Mouse (Mus musculus) liver, embryonic 15.5 days (tissue): Measurements from ENCODE around the gene Rassf3. TPM values are rescaled to one million over a fixed set of nuclear protein-coding genes. Genes with fewer than 3 reads are reported as not detected.

Experiments
- ATAC-seq: fragments of 200-750 bp; cut with Nextera tagmentation; 2 replicates; pipeline ENCODE4 v1.8.0; 2017; ENCODE audit warnings: moderate number of reproducible peaks, mild to moderate bottlenecking, moderate library complexity; ENCODE audit not compliant: insufficient read depth
- H3K27ac ChIP-seq: fragments of 300-500 bp; sonication (generic); replicated peaks from 2 replicates; pipeline ENCODE4 v1.5.1; 2015; ENCODE audit warnings: mild to moderate bottlenecking, inconsistent platforms
- H3K27me3 ChIP-seq: fragments of 300-500 bp; sonication (generic); 2 replicates; pipeline ENCODE4 v1.6.1; 2015; ENCODE audit warnings: mild to moderate bottlenecking, inconsistent platforms
- H3K36me3 ChIP-seq: fragments of 300-500 bp; sonication (generic); replicated peaks from 2 replicates; pipeline ENCODE4 v1.6.1; 2015; ENCODE audit warnings: moderate library complexity, mild to moderate bottlenecking, inconsistent platforms
- H3K4me1 ChIP-seq: fragments of 300-500 bp; sonication (generic); replicated peaks from 2 replicates; pipeline ENCODE4 v1.6.1; 2015; ENCODE audit warnings: inconsistent platforms
- H3K4me2 ChIP-seq: fragments of 300-500 bp; sonication (generic); 2 replicates; pipeline ENCODE4 v1.6.1; 2015; ENCODE audit warnings: moderate library complexity, mild to moderate bottlenecking, inconsistent platforms
- H3K4me3 ChIP-seq: fragments of 300-500 bp; sonication (generic); replicated peaks from 2 replicates; pipeline ENCODE4 v1.5.1; 2015; ENCODE audit warnings: mild to moderate bottlenecking, inconsistent platforms
- H3K9ac ChIP-seq: fragments of 300-500 bp; sonication (generic); 2 replicates; pipeline ENCODE4 v1.6.1; 2015; ENCODE audit warnings: moderate library complexity, mild to moderate bottlenecking, inconsistent platforms
- H3K9me3 ChIP-seq: fragments of 300-500 bp; sonication (generic); replicated peaks from 2 replicates; pipeline ENCODE4 v1.6.1; 2016; ENCODE audit warnings: inconsistent platforms
- WGBS: fragments of 180-500 bp; shearing (Covaris S2); methylation state at CpG from one replicate; pipeline ENCODE4 v1.1.7; 2015; ENCODE audit warnings: mixed read lengths; ENCODE audit not compliant: insufficient replicate concordance; 5-methylcytosine and 5-hydroxymethylcytosine counted together
- polyA plus RNA-seq: library from polyadenylated mRNA; unstranded; fragments of >200 nt; fragmentation: Nextera tagmentation; extraction: Ambion mirVana; gene quantifications from 2 replicates; pipeline ENCODE4 v1.2.1, GENCODE M21; 2015

Gene Rassf3
- polyA plus RNA-seq, 1 experiment from 2014 or later, result 11.3 TPM

GRCm38 (mm10) chr10:121489941-121490340 lies 13.8 kb upstream of the Rassf3 start:
- WGBS, result 80% methylated on average over 6 of the region's 6 CpGs
- H3K27ac ChIP-seq, result peak overlapping the region; percentile 38
- H3K4me2 ChIP-seq, result 0 out of 2 replicates have a peak overlapping the region, but pooled peaks have one; percentile 1
- H3K4me1 ChIP-seq, result peaks cover 58% of the 10 kb centered on the region
- H3K36me3 ChIP-seq, result no peaks in the 10 kb centered on the region
- no peak for ATAC-seq
- H3K4me3 ChIP-seq, result no peak overlapping the region
- no peaks in the 10 kb centered on the region for H3K9me3 ChIP-seq
- H3K27me3 ChIP-seq, result no peaks in the 10 kb centered on the region
- no peak overlapping the region for H3K9ac ChIP-seq

- H3K9me3 ChIP-seq, result no peaks in the 10 kb centered on the region
- peak overlapping the region; percentile 36 for H3K4me2 ChIP-seq
- peaks cover 52% of the 10 kb centered on the region for H3K4me1 ChIP-seq
- no peak overlapping the region for H3K9ac ChIP-seq
- H3K36me3 ChIP-seq, result no peaks in the 10 kb centered on the region
- WGBS, result 66% methylated on average over 14 of the region's 14 CpGs
- ATAC-seq, result peak; percentile 64
- no peaks in the 10 kb centered on the region for H3K27me3 ChIP-seq
- H3K27ac ChIP-seq, result peak overlapping the region; percentile 79
- H3K4me3 ChIP-seq, result 0 out of 2 replicates have a peak overlapping the region, but pooled peaks have one; percentile 14
Measured at GRCm38 (mm10) chr10:121488623-121489299, 12.6 kb upstream of the Rassf3 start.

- Histone ChIP-seq H3K27me3 (no peaks in the 10 kb centered on the region), H3K4me3 (no peak overlapping the region), H3K27ac (peak overlapping the region; percentile 79), H3K36me3 (no peaks in the 10 kb centered on the region), H3K4me1 (peaks cover 42% of the 10 kb centered on the region), H3K9me3 (no peaks in the 10 kb centered on the region), H3K4me2 (no peak overlapping the region), H3K9ac (no peak overlapping the region)
- ATAC-seq, result no peak
- 59% methylated on average over 4 of the region's 4 CpGs for WGBS
Measured at GRCm38 (mm10) chr10:121487716-121488115, 11.6 kb upstream of the Rassf3 start.

- H3K27me3 ChIP-seq, result no peaks in the 10 kb centered on the region
- WGBS, result 68% methylated on average over 9 of the region's 9 CpGs
- no peaks in the 10 kb centered on the region for H3K9me3 ChIP-seq
- no peak overlapping the region for H3K4me3 ChIP-seq
- no peak overlapping the region for H3K9ac ChIP-seq
- ATAC-seq, result peak; percentile 66
- H3K4me1 ChIP-seq, result peaks cover 33% of the 10 kb centered on the region
- no peaks in the 10 kb centered on the region for H3K36me3 ChIP-seq
- peak overlapping the region; percentile 78 for H3K27ac ChIP-seq
- H3K4me2 ChIP-seq, result no peak overlapping the region
Measured at GRCm38 (mm10) chr10:121486350-121486749, 10.2 kb upstream of the Rassf3 start.

GRCm38 (mm10) chr10:121483364-121483763 lies 7.2 kb upstream of the Rassf3 start:
- 37% methylated on average over 1 of the region's 1 CpGs for WGBS
- Histone ChIP-seq H3K27me3 (no peaks in the 10 kb centered on the region), H3K9me3 (no peaks in the 10 kb centered on the region), H3K27ac (no peak overlapping the region), H3K4me1 (peaks cover 25% of the 10 kb centered on the region), H3K36me3 (no peaks in the 10 kb centered on the region), H3K4me2 (no peak overlapping the region), H3K4me3 (no peak overlapping the region), H3K9ac (no peak overlapping the region)
- ATAC-seq, result no peak

GRCm38 (mm10) chr10:121481141-121481540 lies 5.0 kb upstream of the Rassf3 start:
- no peaks in the 10 kb centered on the region for H3K9me3 ChIP-seq
- no peaks in the 10 kb centered on the region for H3K27me3 ChIP-seq
- no peaks in the 10 kb centered on the region for H3K36me3 ChIP-seq
- H3K4me1 ChIP-seq, result peaks cover 21% of the 10 kb centered on the region
- H3K4me3 ChIP-seq, result no peak overlapping the region
- 83% methylated on average over 10 of the region's 10 CpGs for WGBS
- no peak overlapping the region for H3K9ac ChIP-seq
- no peak for ATAC-seq
- no peak overlapping the region for H3K4me2 ChIP-seq
- no peak overlapping the region for H3K27ac ChIP-seq

- Histone ChIP-seq H3K9me3 (no peaks in the 10 kb centered on the region), H3K4me2 (no peak overlapping the region), H3K27me3 (peaks cover 10% of the 10 kb centered on the region), H3K27ac (no peak overlapping the region), H3K4me1 (peaks cover 31% of the 10 kb centered on the region), H3K4me3 (no peak overlapping the region), H3K9ac (no peak overlapping the region), H3K36me3 (no peaks in the 10 kb centered on the region)
- 50% methylated on average over 1 of the region's 1 CpGs for WGBS
- ATAC-seq, result no peak
Measured at GRCm38 (mm10) chr10:121479987-121480386, 3.8 kb upstream of the Rassf3 start.

- peaks cover 19% of the 10 kb centered on the region for H3K27me3 ChIP-seq
- H3K4me2 ChIP-seq, result peak overlapping the region; percentile 96
- H3K9me3 ChIP-seq, result no peaks in the 10 kb centered on the region
- H3K9ac ChIP-seq, result peak overlapping the region; percentile 53; the same call in 1 of the 2 replicates
- H3K4me1 ChIP-seq, result peaks cover 51% of the 10 kb centered on the region
- WGBS, result 16% methylated on average over 10 of the region's 10 CpGs
- ATAC-seq, result no peak
- H3K4me3 ChIP-seq, result peak overlapping the region; percentile 68; the same call in 1 of the 2 replicates
- peak overlapping the region; percentile 90 for H3K27ac ChIP-seq
- H3K36me3 ChIP-seq, result no peaks in the 10 kb centered on the region
Measured at GRCm38 (mm10) chr10:121477433-121477832, 1.3 kb upstream of the Rassf3 start.

- peak overlapping the region; percentile 96 for H3K4me2 ChIP-seq
- H3K27ac ChIP-seq, result peak overlapping the region; percentile 90
- no peak for ATAC-seq
- peak overlapping the region; percentile 68 for H3K4me3 ChIP-seq
- 6% methylated on average over 8 of the region's 8 CpGs for WGBS
- H3K4me1 ChIP-seq, result peaks cover 56% of the 10 kb centered on the region
- H3K9ac ChIP-seq, result peak overlapping the region; percentile 53; the same call in 1 of the 2 replicates
- no peaks in the 10 kb centered on the region for H3K9me3 ChIP-seq
- peaks cover 19% of the 10 kb centered on the region for H3K27me3 ChIP-seq
- H3K36me3 ChIP-seq, result no peaks in the 10 kb centered on the region
Measured at GRCm38 (mm10) chr10:121476968-121477337, 806 bp upstream of the Rassf3 start.

GRCm38 (mm10) chr10:121475672-121476146 lies 438 bp downstream of the Rassf3 start:
- H3K4me3 ChIP-seq, result peak overlapping the region; percentile 68
- H3K36me3 ChIP-seq, result no peaks in the 10 kb centered on the region
- ATAC-seq, result peak; percentile 67
- H3K27ac ChIP-seq, result peak overlapping the region; percentile 79
- WGBS, result under 1% methylated on average over 45 of the region's 45 CpGs
- no peaks in the 10 kb centered on the region for H3K9me3 ChIP-seq
- peaks cover 68% of the 10 kb centered on the region for H3K4me1 ChIP-seq
- peaks cover 19% of the 10 kb centered on the region for H3K27me3 ChIP-seq
- peak overlapping the region; percentile 96 for H3K4me2 ChIP-seq
- peak overlapping the region; percentile 76 for H3K9ac ChIP-seq

- peak overlapping the region; percentile 96 for H3K4me2 ChIP-seq
- H3K27ac ChIP-seq, result peak overlapping the region; percentile 79
- H3K9ac ChIP-seq, result peak overlapping the region; percentile 76
- H3K4me1 ChIP-seq, result peaks cover 74% of the 10 kb centered on the region
- H3K36me3 ChIP-seq, result no peaks in the 10 kb centered on the region
- peaks cover 19% of the 10 kb centered on the region for H3K27me3 ChIP-seq
- H3K4me3 ChIP-seq, result peak overlapping the region; percentile 68
- ATAC-seq, result no peak
- no peaks in the 10 kb centered on the region for H3K9me3 ChIP-seq
- 1% methylated on average over 31 of the region's 31 CpGs for WGBS
Measured at GRCm38 (mm10) chr10:121475101-121475671, 961 bp downstream of the Rassf3 start.
